Mouse (Mus musculus) embryonic facial prominence, embryonic 15.5 days (tissue): ENCODE results near the gene Enah. TPM values are rescaled to one million over a fixed set of nuclear protein-coding genes. Genes with fewer than 3 reads are reported as not detected.
A peak's percentile ranks its signal among the peaks of the same experiment; 100 is the strongest.

Source experiments
- ATAC-seq: fragments of 200-750 bp; cut with Nextera tagmentation; 2 replicates; pipeline ENCODE4 v1.8.0; 2017; ENCODE audit warnings: low read depth, moderate TSS enrichment; ENCODE audit not compliant: insufficient number of reproducible peaks, low FRiP score, low TSS enrichment
- H3K27ac ChIP-seq: fragments of 300-500 bp; sonication (generic); replicated peaks from 2 replicates; pipeline ENCODE4 v1.5.1; 2015; ENCODE audit warnings: mild to moderate bottlenecking, inconsistent platforms
- H3K27me3 ChIP-seq: fragments of 300-500 bp; sonication (generic); 2 replicates; pipeline ENCODE4 v1.6.1; 2015; ENCODE audit warnings: inconsistent platforms
- H3K36me3 ChIP-seq: fragments of 300-500 bp; sonication (generic); 2 replicates; pipeline ENCODE4 v1.6.1; 2015; ENCODE audit warnings: mild to moderate bottlenecking, inconsistent platforms
- H3K4me1 ChIP-seq: fragments of 300-500 bp; sonication (generic); 2 replicates; pipeline ENCODE4 v1.6.1; 2015; ENCODE audit warnings: inconsistent platforms
- H3K4me2 ChIP-seq: fragments of 300-500 bp; sonication (generic); replicated peaks from 2 replicates; pipeline ENCODE4 v1.6.1; 2015; ENCODE audit warnings: mild to moderate bottlenecking, inconsistent platforms
- H3K4me3 ChIP-seq: fragments of 300-500 bp; sonication (generic); replicated peaks from 2 replicates; pipeline ENCODE4 v1.5.1; 2015; ENCODE audit warnings: mild to moderate bottlenecking, inconsistent platforms
- H3K9ac ChIP-seq: fragments of 300-500 bp; sonication (generic); 2 replicates; pipeline ENCODE4 v1.6.1; 2015; ENCODE audit warnings: inconsistent platforms
- H3K9me3 ChIP-seq: fragments of 300-500 bp; sonication (generic); replicated peaks from 2 replicates; pipeline ENCODE4 v1.6.1; 2016; ENCODE audit warnings: inconsistent platforms
- WGBS: fragments of 180-500 bp; shearing (Covaris S2); methylation state at CpG from one replicate; pipeline ENCODE4 v1.1.7; 2015; 5-methylcytosine and 5-hydroxymethylcytosine counted together
- polyA plus RNA-seq: library from polyadenylated mRNA; unstranded; fragments of >200 nt; fragmentation: Nextera tagmentation; extraction: Ambion mirVana; gene quantifications from 2 replicates; pipeline ENCODE4 v1.2.1, GENCODE M21; 2015

The Enah gene
- polyA plus RNA-seq, result 23.3 and 25.6 TPM in 2 replicates

GRCm38 (mm10) chr1:182019926-182020801 is at the start of gene Enah:
Enah (minus strand) TSS chr1:182019990.
- H3K27ac ChIP-seq, result peak within 1 kb of the TSS; percentile 91
- H3K27me3 ChIP-seq, result no peaks in the 10 kb centered on the region
- WGBS, result under 1% methylated on average over 72 of the region's 109 CpGs
- H3K4me2 ChIP-seq, result peak within 1 kb of the TSS; percentile 75
- H3K9me3 ChIP-seq, result no peaks in the 10 kb centered on the region
- peaks cover 16% of the 10 kb centered on the region; the same call in 1 of the 2 replicates for H3K4me1 ChIP-seq
- peak within 1 kb of the TSS; percentile 88 for H3K9ac ChIP-seq
- 0 out of 2 replicates have a peak, but pooled peaks cover 3% of the 10 kb centered on the region for H3K36me3 ChIP-seq
- H3K4me3 ChIP-seq, result peak within 1 kb of the TSS; percentile 82
- ATAC-seq, result peak; percentile 84

GRCm38 (mm10) chr1:182068136-182068535 is 48.3 kb upstream of the Enah start:
- H3K27ac ChIP-seq, result no peak overlapping the region; the same call in 1 of the 2 replicates
- H3K27me3 ChIP-seq, result no peaks in the 10 kb centered on the region
- WGBS, result 69% methylated on average over 7 of the region's 7 CpGs
- no peak overlapping the region for H3K4me2 ChIP-seq
- no peaks in the 10 kb centered on the region for H3K4me1 ChIP-seq
- no peak overlapping the region for H3K4me3 ChIP-seq
- ATAC-seq, result peak; percentile 20; the same call in 1 of the 2 replicates
- H3K9me3 ChIP-seq, result no peaks in the 10 kb centered on the region
- H3K36me3 ChIP-seq, result no peaks in the 10 kb centered on the region
- no peak overlapping the region for H3K9ac ChIP-seq

GRCm38 (mm10) chr1:182066527-182067465 is 47.0 kb upstream of the Enah start:
- Histone ChIP-seq H3K4me1 (no peaks in the 10 kb centered on the region), H3K4me2 (no peak overlapping the region), H3K27ac (no peak overlapping the region), H3K9me3 (no peaks in the 10 kb centered on the region), H3K27me3 (no peaks in the 10 kb centered on the region), H3K4me3 (no peak overlapping the region), H3K36me3 (no peaks in the 10 kb centered on the region), H3K9ac (no peak overlapping the region)
- 62% methylated on average over 9 of the region's 9 CpGs for WGBS
- no peak for ATAC-seq

DNA sequence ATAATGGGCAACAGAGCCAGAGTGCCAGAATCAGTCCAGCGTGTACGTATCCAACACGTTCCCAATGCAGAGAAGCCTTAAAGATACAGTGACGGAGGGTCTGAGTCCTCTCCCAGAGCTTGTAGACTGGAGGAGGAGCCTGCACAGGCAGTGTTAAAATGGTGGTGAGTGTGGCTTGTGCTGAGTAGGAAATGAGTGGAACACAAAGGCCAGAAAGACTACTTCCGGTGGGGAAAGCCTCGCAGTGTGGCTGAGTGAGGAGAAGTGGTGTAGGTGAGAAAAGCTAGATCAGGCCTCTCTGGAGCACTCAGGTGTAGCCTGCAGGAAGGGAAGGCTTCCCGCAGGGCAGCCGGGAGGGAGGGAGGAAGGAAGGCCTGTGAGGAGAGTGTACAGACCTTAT is 43.9 kb upstream of the Enah start:
- ATAC-seq, result no peak
- no peak overlapping the region for H3K4me2 ChIP-seq
- H3K27me3 ChIP-seq, result no peaks in the 10 kb centered on the region
- H3K9me3 ChIP-seq, result no peaks in the 10 kb centered on the region
- H3K27ac ChIP-seq, result no peak overlapping the region
- H3K4me3 ChIP-seq, result no peak overlapping the region
- WGBS, result 79% methylated on average over 8 of the region's 8 CpGs
- H3K9ac ChIP-seq, result no peak overlapping the region
- H3K36me3 ChIP-seq, result no peaks in the 10 kb centered on the region
- H3K4me1 ChIP-seq, result no peaks in the 10 kb centered on the region

DNA sequence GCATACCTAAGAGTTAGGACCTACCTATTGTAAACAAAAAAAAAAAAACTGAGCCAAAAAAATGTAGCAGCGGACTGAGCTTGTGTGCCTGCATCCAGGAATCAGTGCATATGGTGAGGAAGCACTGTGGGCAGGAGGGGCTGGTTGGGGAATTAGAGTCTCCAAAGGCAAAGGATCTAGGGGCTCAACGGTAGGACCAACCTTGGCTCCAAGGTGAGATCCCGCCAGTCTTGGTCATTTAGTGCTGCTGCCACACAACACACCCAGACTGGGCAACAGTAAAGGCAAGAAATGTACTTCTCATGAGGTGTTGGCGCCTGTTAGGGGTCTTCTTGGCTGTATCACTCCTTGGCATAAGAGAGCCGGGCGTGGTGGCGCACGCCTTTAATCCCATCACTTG is 43.0 kb upstream of the Enah start:
- H3K9ac ChIP-seq, result no peak overlapping the region
- H3K4me2 ChIP-seq, result no peak overlapping the region
- H3K36me3 ChIP-seq, result no peaks in the 10 kb centered on the region
- no peaks in the 10 kb centered on the region for H3K9me3 ChIP-seq
- no peak overlapping the region for H3K27ac ChIP-seq
- WGBS, result 93% methylated on average over 8 of the region's 8 CpGs
- ATAC-seq, result no peak
- H3K4me3 ChIP-seq, result no peak overlapping the region
- peaks cover 8% of the 10 kb centered on the region; the same call in 1 of the 2 replicates for H3K4me1 ChIP-seq
- no peaks in the 10 kb centered on the region for H3K27me3 ChIP-seq

DNA sequence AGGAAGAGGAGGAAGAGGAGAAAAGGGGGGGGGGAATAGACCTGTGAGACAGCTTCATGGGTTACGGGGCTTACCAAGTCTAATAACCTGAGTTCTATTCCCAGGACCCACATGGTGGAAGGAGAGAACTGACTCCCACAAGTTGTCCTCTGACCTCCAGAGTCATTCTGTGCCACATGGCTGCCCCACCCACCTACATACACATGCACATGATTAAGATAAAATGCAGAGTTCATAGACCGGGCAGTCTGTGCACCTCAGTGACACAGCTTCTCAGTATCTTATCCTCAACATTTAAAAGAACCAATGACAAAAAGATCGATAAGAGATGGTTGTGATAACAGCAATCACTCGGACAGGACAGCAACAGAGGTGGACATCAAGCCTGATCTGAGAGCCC is 41.4 kb upstream of the Enah start:
- Histone ChIP-seq H3K27me3 (no peaks in the 10 kb centered on the region), H3K9me3 (no peaks in the 10 kb centered on the region), H3K4me2 (no peak overlapping the region), H3K4me1 (peaks cover 10% of the 10 kb centered on the region; the same call in 1 of the 2 replicates), H3K36me3 (no peaks in the 10 kb centered on the region), H3K4me3 (no peak overlapping the region), H3K27ac (no peak overlapping the region), H3K9ac (no peak overlapping the region)
- no peak for ATAC-seq
- WGBS, result 80% methylated on average over 4 of the region's 4 CpGs

DNA sequence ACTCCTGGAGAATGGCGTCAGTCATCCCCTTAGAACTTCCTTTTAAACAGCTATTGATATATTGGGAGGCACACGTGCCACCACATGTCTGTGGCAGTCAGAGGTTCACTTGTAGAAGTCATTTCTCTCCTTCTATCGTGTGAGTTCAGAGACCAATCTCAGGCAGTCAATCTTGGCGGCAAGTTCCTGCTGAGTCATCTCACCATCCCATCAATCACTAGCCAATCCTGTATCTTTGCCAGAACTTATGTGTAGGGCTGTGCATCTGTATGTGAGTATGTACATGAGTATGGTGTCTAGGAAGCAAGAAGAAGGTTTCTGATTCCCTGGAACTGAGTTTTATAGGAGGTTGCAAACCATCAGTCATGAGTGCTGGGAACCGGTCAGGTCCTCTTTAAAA is 40.0 kb upstream of the Enah start:
- Histone ChIP-seq H3K4me1 (peaks cover 17% of the 10 kb centered on the region; the same call in 1 of the 2 replicates), H3K4me2 (no peak overlapping the region), H3K9me3 (no peaks in the 10 kb centered on the region), H3K36me3 (no peaks in the 10 kb centered on the region), H3K27me3 (no peaks in the 10 kb centered on the region), H3K4me3 (no peak overlapping the region), H3K27ac (no peak overlapping the region), H3K9ac (no peak overlapping the region)
- 78% methylated on average over 5 of the region's 5 CpGs for WGBS
- no peak for ATAC-seq

DNA sequence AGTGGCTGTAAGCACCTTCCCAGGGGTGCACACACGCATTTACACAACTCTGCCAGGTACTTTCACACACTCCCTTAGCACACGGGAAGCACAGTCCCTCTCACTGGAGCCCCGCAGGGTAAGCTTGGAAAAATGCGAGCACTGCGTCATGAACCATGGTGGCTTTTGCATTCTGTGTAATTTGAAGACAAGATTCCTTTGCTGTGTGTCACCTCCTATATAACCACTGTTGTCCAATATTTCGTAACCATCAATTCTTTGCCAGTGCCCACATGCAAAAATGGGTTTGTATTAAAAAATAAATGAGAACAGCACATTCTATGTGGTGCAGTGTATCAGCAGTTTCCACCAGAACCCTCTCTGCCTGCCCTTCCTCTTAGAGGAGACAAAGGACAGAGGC is 38.2 kb upstream of the Enah start:
- Histone ChIP-seq H3K4me2 (no peak overlapping the region), H3K36me3 (no peaks in the 10 kb centered on the region), H3K27ac (no peak overlapping the region), H3K9me3 (no peaks in the 10 kb centered on the region), H3K27me3 (no peaks in the 10 kb centered on the region), H3K9ac (no peak overlapping the region), H3K4me1 (peaks cover 24% of the 10 kb centered on the region), H3K4me3 (no peak overlapping the region)
- ATAC-seq, result no peak
- WGBS, result 61% methylated on average over 6 of the region's 6 CpGs

DNA sequence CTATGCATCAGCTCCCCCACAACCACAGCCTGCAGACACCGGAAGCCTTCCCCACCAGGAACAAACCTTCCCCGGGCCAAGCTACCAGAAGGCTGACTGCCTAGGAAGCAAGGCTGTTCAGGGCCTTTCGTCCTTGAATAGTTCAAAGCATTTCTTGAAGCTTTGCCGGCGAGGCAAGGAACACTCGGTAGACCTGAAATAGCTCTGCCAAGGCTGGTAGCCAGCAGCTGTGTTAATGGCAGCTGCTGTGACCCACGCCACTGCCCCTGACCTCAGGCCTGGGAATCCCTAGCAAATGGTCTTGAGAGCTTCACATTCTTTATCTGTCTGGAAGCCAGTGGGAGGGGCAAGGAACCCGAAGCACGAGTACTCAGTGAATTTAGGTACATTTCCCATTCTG is 35.3 kb upstream of the Enah start:
- no peak for ATAC-seq
- Histone ChIP-seq H3K27ac (no peak overlapping the region), H3K36me3 (no peaks in the 10 kb centered on the region)

GRCm38 (mm10) chr1:182054651-182055050 is 34.9 kb upstream of the Enah start:
- 80% methylated on average over 6 of the region's 6 CpGs for WGBS
- no peak for ATAC-seq
- no peak overlapping the region for H3K27ac ChIP-seq

More for the DNA sequence above, 35.3 kb upstream of the Enah start:
- Histone ChIP-seq H3K4me3 (no peak overlapping the region), H3K27me3 (no peaks in the 10 kb centered on the region), H3K9ac (no peak overlapping the region), H3K4me1 (peaks cover 34% of the 10 kb centered on the region), H3K9me3 (no peaks in the 10 kb centered on the region), H3K4me2 (no peak overlapping the region)
- WGBS, result 31% methylated on average over 9 of the region's 9 CpGs

GRCm38 (mm10) chr1:182052973-182053372 is 33.2 kb upstream of the Enah start:
- Histone ChIP-seq H3K27me3 (no peaks in the 10 kb centered on the region), H3K9me3 (no peaks in the 10 kb centered on the region), H3K36me3 (no peaks in the 10 kb centered on the region), H3K9ac (no peak overlapping the region), H3K4me1 (peaks cover 30% of the 10 kb centered on the region), H3K27ac (peak overlapping the region; percentile 75), H3K4me3 (no peak overlapping the region), H3K4me2 (0 out of 2 replicates have a peak overlapping the region, but pooled peaks have one; percentile 15)
- WGBS, result 14% methylated on average over 10 of the region's 10 CpGs
- ATAC-seq, result peak; percentile 81

More at GRCm38 (mm10) chr1:182054651-182055050, 34.9 kb upstream of the Enah start:
- Histone ChIP-seq H3K9me3 (no peaks in the 10 kb centered on the region), H3K9ac (no peak overlapping the region), H3K36me3 (no peaks in the 10 kb centered on the region), H3K4me3 (no peak overlapping the region), H3K4me1 (peaks cover 36% of the 10 kb centered on the region), H3K27me3 (no peaks in the 10 kb centered on the region), H3K4me2 (no peak overlapping the region)
